Mouse (Mus musculus) adrenal gland, postnatal 4 days (tissue): ENCODE results near the gene Prkaa1. TPM values are rescaled to one million over a fixed set of nuclear protein-coding genes. Genes with fewer than 3 reads are reported as not detected.
A peak's percentile ranks its signal among the peaks of the same experiment; 100 is the strongest.
"Not testable (repeated sequence)": the region's sequence is repeated elsewhere in the genome, so short reads cannot be mapped to it uniquely, and the experiment has no call there.

ENCODE experiments used
- DNase-seq, 2 experiments: peaks; one replicate each; pipeline ENCODE4 v3.0.0; 2021 to 2022; ENCODE audit warnings: low spot score in 2 of 2, mixed read lengths in 2 of 2
- total RNA-seq, 2 experiments: library from RNA; stranded (reverse); gene quantifications; 2 replicates each; pipeline ENCODE4 v1.2.3; 2021

Prkaa1 gene
- total RNA-seq, 2 experiments from 2014 or later = 31.2 to 32.2 TPM

DNA sequence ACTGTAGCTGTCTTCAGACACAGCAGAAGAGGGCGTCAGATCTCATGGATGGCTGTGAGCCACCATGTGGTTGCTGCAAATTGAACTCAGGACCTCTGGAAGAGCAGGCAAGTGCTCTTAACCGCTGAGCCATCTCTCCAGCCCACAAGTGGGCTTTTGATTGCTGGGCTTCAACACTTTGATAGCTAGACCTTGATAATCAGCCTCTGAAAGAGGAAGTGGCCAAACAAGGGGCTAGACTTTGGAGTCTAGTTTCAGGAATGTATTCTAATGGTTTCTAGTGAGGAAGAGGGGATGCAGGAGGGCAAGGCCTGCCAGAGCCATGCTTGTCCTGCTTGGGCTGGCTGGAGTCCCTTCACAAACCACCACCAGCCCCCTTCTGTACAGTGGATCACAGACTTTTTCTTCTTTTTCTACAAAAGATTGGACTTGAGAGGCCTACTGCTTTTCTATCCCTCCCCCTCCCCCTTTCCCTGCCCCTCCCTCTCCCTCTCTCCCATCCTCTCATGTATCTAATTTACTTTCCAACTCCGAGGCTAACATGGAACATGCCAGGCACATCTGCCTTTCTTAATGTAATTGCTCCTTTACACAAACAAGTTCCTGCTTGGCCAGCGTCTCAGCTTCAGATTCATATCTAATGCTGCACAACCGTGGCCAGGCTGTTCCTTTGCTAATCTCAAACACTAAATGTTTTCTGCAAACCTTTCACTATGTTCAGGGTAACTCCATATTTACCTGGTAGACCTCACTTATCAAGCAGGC lies 15.3 kb upstream of the Prkaa1 start:
- no peak for DNase-seq

DNA sequence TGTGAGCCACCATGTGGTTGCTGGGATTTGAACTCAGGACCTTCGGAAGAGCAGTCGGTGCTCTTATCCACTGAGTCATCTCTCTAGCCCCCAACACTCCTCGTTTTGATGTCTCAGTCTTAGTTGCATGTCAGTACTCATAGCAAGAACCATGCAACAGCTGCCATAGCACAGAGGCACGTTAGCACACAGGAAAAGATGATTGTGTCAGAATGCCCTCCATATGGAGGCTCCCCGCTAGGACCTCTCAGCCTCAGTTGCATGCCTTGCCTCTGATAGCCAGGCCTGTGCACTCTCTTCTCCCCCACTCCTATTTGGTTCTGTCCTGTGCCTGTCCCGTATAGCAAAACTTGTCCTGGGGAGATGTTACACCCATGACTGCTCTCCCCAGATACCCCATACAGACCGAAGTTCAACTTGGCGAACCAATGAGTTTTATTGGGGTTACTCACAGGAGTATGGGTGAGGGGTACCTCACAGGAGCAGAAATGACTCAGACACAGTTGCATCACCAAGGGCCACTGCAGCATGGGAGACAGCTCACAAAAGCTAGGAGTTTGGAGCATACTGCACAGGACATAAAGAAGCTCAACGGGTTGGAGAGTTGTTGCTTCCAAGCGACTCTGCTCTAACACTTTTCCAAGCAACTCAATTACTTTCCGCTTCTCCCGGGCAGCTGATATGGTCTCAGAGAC lies 14.4 kb upstream of the Prkaa1 start:
- DNase-seq = no peak

DNA sequence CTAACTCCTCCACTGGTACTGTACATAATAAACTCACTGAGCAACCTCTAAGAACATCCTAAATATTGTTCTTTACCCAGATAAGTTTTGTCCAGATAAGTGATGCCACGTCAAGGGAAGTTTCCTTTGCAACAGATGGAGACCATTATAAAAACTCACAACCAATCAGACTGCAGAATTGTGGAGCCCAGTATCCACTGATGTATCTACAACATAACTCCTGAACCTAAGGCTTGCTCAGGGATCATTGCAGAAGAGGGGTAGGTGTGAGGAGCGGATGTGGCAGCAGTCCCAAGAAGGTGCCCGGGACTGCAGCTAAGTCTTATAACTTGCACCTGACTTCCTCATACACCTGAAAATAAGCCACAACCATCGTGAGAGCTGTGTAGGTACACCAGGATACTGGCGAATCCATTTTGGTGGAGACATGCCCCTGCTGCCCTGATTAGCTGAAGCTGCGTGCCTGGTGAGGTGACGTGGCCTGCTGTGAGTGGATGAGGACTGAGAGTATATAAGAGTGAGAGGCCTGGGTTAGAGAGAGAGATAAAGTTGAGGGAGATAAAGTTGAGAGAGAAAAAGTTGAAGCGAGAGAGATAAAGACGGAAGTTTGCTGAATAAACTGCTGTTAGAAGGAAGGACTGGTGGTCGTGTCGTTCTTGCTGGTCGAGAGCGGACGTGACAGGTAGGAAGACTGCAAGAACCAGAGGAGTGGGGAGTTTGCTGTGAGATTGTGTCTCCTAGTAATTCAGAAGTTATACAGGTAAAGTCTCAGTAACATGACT lies 12.6 kb upstream of the Prkaa1 start:
- DNase-seq = not testable (repeated sequence)

DNA sequence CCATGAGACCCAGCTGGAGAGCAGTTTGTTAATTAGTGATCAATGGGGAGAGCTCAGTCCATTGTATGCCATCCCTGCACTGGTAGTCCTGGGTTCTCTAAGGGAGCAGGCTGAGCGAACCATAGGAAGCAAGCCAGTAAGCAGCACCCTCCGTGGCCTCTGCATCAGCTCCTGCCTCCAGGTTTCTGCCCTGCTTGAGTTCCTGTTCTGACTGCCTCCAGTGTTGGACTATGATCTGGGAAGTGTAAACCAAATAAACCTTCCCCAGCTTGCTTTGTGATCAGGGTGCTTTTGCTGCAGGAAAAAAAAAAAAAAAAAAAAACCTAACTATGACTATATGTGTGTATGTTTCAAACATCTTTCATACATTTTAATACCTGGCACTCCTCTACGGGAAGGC lies 10.4 kb upstream of the Prkaa1 start:
- no peak for DNase-seq

DNA sequence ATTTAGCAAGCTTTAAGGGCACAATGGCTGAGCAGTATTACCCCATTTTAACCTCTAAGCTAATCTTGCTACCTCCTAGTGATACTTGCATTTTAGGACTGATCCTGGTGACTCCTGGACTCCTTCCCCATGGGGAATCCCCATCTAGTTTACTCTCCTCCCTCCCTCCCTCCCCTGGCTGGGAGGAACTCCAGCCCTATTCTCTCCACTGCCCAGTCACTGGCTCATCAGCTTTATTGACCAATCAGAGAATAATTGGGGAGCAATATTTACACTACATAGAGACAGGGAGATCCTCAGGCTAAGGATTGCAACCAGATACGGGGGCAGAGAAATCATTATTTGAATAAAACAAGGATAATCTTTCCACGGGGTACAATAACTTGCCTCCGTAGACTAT lies 9.5 kb upstream of the Prkaa1 start:
- no peak for DNase-seq

DNA sequence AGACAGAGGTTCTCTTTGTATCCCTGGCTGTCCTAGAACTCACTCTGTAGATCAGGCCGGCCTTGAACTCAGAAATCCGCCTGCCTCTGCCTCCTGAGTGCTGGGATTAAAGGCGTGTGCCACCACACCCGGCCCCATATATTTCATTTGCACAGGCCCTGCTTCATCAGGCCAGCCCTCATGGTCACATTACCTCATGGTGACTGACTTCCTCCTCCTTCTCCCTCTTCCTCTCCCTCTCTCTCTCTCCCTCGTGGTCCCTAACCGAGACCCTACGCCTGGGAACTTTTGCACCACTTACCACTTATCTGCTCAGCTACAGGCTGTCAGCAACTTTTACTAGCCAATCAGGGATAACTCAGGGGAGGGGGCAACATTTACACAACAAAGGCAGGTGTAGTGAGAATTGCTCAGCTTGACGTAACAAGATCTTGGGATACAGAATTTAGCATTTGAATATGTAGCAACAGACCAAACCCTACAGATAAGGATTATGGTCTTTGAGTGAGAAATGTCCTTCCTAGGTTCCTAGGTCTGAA lies 8.6 kb upstream of the Prkaa1 start:
- DNase-seq = no peak

DNA sequence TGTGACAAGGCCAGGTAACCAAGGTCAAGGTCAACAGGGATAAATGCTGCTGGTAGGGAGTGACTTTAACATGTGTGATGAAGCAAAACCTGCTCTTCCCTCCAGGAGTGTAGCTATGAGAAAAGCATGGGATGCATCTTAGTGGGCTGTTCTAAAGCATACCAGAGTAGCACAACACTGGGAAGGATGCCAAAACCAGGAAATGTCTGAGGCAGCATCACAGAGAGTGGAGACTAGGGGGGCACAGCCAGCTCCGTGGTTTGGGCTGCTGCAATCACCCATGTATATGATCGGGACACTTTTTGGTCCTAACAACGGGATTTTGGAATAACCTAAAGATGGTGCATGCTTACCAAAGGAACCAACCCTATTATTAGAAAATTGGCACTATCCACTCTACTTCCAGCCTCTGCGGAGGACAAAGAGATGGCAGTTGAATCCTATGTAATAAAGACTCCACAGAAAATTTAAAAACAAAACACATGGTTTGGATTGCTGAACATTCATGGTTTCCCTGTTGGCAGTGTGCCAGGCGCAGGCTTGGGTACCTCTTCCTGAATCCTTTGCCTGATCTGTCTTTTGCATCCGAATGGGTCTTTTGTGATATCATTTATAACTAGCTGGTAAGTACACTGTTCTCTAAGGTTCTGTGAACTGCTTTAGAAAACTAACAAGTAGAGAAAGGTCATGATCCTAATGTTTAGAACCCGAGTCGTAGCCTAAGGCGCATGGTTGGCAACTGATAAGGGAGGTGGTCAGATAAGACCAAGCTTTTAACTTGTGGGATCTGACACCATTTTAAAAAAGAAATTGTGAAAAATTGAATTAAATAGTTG lies 5.4 kb upstream of the Prkaa1 start:
- no peak for DNase-seq

DNA sequence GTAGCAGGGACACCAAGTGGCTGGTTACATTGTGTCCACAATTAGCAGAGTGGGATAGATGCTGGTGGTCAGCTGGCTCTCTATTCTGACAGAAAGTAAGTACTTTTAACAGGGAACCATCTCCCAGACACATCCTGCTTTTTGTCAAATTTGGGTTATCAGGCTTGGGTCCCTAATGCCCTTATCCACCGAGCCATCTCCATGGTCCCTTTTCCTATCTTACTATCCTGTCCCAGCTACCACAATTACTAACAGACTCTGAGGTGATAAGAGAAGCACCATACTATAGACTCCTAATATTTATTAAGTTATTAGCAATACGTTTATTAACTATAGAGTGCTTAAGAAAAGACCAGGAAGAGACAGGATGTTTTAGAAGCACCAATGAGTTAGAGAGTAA lies 4.3 kb upstream of the Prkaa1 start:
- no peak for DNase-seq

DNA sequence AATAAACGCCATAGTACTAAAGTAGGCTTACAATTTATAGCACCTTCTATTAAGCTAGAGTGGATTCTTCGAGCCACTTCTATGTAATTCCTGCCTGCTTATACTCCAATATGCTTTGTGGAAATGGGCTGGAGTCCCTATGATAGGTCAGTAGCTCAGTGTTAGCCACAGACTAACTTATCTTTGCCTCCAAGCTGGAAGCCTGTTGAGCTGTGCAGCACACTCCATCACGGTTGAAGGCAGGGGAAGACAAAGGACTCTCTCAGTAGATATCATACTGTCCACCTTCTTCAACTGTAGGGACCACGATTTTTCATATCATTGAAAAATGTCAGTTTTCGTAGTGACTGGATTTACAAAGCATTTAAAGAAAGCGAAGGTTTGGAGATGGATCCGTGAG lies 3.8 kb upstream of the Prkaa1 start:
- DNase-seq = no peak

DNA sequence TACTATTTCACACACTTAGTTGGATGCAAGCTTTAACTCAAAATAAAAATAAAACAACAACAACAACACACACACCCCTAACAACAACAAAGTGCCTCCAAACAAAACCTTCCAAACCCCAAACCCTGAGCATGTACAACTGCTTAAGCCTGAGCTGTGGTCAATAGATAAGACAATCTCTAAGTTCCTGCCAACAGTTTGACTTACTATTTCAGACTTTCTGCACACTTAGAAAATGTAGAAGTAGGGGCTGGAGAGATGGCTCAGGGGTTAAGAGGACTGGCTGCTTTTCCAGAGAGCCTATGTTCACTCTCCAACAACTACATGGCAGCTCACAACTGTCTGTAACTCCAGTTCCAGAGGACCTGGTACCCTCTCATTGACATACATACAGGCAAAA lies 3.3 kb upstream of the Prkaa1 start:
- no peak for DNase-seq

DNA sequence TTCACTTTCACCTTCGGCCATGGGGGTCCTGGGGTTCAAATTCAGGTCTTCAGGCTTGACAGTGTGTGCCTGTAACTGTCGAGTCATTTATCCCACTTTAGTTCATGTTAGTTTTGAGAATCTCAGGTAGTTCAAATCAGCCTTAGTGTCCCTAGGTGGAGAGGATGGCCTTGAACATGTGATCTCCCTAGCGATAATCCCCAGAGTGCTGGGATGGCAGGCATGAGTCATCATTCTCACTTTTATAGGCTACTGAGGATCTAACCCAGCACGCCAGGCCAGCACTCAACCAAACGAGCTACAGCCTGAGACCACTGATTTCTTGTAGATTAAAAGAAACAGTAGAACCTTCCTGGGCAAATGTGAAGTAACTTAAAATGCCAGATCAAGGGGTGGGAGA lies 1.6 kb upstream of the Prkaa1 start:
- DNase-seq = no peak

DNA sequence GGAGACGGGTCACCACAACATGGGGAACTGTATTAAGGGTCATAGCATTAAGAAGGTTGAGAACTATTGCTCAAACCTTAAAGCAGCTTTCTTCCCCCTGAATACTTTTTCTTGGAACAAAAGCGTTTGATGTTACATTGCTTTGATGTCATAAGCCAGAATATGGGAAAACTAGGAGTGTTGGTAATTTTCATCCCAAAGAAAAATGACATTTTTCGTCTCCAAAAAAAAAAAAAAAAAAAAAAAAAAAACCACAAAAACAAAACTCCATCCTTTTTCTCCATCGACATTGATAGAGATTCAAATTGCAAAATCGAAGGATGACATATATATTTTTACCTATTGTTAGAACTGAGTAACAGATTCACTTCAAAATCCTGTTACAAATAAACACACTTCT lies 947 bp upstream of the Prkaa1 start:
- no peak for DNase-seq

DNA sequence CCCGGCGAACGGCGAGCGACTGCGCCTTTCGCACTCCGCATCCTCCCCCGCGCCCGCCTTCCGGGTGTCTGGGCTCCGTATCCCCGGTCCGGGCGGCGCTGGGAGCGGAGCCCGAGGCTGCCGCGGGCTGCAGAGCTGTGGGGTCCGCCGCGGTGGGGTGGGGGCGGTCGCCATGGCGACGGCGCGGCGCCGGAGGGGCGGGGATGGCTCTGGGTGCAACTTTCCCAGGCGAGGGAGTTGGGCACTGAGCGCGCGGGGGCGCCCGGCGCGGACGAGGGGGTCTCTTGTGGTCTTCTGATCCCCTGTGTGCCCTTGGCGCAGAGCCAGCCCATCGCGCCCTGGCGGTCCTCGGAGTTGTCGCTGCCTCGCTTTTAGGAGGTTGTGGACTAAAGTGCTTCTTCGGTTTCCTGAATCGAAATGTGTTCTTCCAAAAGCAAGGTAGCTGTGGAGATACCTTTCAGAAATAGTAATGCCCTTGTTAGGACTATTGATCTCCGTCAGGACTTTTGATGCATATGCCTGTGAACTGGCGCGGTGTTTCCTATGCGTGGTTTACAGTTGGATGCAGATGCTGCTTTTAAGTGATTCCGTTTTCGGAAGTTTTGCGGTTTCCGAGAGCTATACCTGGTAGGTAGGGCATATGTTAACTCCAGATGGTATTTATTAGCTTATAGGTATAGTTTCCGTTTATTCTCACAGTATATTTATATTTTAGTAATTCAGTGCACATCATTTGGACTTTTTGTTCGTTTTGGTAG lies 539 bp downstream of the Prkaa1 start:
- DNase-seq = peak in 1 of 2 experiments; percentile 67

DNA sequence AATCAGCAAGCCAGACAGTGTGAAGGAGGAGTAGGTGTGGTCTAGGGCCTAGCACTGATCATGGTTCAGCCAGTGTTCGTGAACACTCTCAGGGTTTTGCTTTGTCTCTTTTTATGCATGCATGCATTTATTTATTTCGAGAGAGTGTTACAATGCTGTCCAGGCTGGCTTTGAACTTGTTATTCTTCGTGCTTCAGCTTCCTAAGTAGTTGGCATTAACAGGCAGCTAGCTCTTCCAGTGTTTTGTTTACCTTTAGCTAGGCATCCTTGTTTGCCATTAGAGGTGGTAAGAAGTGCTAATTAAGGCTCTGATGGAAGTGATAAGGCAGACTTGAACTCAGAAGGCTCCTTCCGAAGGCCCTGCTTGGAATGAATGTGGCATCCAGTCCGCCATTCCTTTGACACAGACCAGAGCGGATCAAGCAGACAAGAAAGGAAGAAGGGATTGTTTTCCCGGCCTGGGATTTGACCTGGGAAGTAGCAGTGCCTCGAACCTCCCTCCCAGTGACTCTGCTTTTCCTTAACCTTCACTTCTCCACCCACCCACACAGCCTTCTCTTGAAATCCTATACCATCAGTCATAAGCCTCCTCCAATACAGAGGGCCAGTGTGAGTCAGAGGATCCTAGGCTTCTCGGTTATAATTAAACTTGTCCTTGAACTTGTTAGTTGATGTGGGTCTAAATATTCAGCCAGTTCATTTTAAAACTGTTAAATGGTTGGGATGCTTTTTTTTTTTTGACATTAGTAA lies 1.7 kb downstream of the Prkaa1 start:
- DNase-seq = no peak

DNA sequence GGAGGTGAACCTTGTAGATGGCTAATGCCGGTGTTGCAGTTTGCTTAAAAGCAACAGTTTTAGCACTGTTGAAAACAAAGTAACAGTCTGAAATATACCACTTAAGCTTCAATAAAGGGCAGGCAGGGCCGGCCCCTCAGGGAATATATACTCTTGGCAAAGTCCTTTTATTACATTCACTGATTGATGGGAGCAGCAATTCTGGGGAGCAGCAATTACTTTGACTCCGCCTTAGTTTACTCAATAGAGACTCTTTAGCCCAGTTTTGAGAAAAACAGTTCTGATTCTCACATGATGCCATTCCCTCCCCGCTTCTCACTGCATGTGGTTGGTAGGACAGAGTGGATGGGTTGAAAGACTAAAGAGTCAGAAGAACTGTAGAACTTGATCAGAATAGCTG lies 5.5 kb downstream of the Prkaa1 start:
- DNase-seq = no peak

DNA sequence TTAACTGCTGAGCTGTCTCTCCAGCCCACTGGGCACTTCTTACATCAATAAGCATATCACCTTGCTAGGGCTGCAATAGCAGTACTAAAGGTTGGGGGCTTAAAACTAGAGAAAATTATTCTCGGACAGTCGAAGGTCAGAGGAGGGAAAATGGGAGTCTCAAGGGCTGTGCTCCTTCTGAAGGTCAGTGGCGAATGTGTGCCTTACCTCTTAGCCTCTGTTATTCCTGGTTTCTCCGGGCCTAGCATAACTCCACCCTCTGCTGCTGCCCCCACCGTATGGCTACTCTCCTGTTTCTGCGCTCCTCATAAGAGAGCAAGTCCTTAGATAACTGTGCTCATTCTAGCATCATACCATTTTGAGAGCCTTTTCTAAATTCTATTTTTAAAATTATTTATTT lies 8.5 kb downstream of the Prkaa1 start:
- DNase-seq = no peak

DNA sequence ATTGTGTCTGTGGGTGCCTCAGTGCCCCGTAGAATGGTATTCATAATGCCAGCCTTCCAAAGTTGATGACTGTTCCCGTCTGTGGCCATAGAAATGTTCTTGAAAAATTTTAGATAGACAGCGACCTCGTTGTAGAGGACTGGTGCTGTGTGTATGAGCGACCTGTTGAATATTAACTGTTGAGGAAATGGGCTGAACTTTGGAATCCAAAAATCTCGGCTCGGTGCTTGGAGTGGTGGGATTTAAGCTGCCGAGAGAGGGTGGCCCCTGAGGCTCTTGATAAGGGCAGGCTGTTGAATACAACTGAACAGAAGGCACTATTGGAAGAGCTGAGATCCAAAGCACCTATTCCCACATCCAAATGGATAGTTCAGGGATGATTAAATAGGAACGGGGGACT lies 11.0 kb downstream of the Prkaa1 start:
- no peak for DNase-seq

DNA sequence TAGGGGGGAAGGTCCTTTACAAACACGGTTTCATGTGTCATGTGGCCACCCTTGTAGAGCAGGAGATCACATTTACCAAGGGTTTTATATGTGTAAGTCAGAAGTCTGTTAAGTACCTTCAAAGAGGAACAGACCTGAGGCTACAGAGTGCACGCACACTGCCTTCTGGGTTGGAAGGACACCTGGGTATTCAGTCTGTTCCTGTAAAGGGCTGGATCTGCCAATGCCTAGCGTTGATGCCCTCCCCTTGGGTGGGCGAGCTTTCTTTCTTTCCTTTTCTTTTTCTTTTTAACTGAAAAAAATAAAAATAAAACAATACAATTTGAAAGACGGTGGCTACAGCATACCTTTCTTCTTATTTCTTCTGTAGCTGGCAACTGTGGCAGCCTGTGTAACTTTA lies 11.4 kb downstream of the Prkaa1 start:
- DNase-seq = no peak

DNA sequence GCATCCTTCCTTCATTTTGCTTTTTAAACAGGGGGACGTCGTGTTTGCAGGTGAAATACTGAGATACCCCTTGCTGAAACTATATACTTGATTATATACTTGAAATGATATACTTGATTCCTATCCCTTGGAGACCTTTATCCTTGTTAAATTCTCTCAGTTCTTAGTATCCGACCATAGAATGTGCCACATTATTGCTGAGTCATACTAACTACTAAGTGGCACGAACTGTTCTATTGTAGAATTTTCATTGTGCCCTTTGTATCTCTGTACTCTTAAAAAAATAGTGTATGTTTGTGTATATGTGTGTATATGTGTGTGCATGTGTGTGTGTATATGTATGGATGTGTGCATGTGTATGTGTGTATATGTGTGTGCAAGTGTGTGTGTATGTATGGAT lies 12.7 kb downstream of the Prkaa1 start:
- no peak for DNase-seq

DNA sequence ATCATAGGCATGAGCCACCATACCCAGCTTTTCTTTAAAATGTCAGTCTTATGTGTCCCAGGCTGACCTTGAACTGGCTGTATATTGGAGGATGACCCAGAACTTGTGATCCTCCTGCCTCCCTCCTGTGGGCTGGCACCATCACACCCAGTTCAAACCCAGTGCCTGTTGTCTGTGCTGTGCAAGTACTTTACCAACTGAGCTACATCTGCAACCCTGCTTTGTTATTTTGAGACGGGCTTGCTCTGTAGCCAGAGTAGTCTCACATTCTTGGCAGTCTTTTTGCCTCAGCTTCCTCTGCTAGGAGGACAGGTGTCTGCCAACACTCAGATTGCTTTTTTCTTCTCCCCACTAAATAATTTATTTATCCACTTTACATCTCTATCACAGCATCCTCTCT lies 13.7 kb downstream of the Prkaa1 start:
- DNase-seq = no peak
